In genomic region chr4:57611303-57612077, GRCm38 (mm10) we compare ENCODE assay signal across 9 mouse cellular contexts. TPM values are rescaled to one million over a fixed set of nuclear protein-coding genes. Genes with fewer than 3 reads are reported as not detected.
DNase-seq lines count a peak whose midpoint lies in the region; ATAC-seq and TF ChIP-seq lines count a peak whose summit lies in the region.
"Had no signal": no experiment of that assay in that cellular context is flagged by ENCODE, and none has a peak within 500 bp of the region (broad histone marks: within the 10 kb centered on the region; RNA-seq: fewer than 3 reads in every experiment).

No protein-coding gene starts in this region.

- ATAC-seq in monocyte, adult 5-6 weeks (replicated peaks; ENCODE audit: insufficient number of reproducible peaks, low FRiP score, low TSS enrichment, poor library complexity, severe bottlenecking) = no peak
- no peak for ATAC-seq in erythroid progenitor cell, adult 5-6 weeks (replicated peaks; ENCODE audit: low FRiP score, poor library complexity, severe bottlenecking)

- H3K27me3 ChIP-seq in testis, adult 2 months (ENCODE audit: control insufficient read depth, insufficient read depth, low read length) = no peaks in the 10 kb centered on the region
- no peaks in the 10 kb centered on the region for H3K27me3 ChIP-seq in heart, embryonic 10.5 days (ENCODE audit: insufficient read depth, poor library complexity, severe bottlenecking)

- peaks cover 5% of the 10 kb centered on the region for H3K4me1 ChIP-seq in testis, adult 2 months (ENCODE audit: control insufficient read depth, insufficient read depth, low read length)
- peaks cover 35% of the 10 kb centered on the region; the same call in 1 of the 2 replicates for H3K4me1 ChIP-seq in heart, embryonic 10.5 days

- no peak overlapping the region for H3K27ac ChIP-seq in testis, adult 2 months (ENCODE audit: control insufficient read depth, insufficient read depth, low read depth, low read length)
- H3K27ac ChIP-seq in heart, embryonic 10.5 days = peak overlapping the region; percentile 31; the same call in 1 of the 2 replicates

- no peak for TF ChIP-seq CTCF in testis, adult 2 months (IDR thresholded peaks at IDR 0.05; ENCODE audit: control insufficient read depth, insufficient read depth, insufficient replicate concordance, low read depth, low read length)

- H3K36me3 ChIP-seq in testis, adult 2 months (ENCODE audit: control insufficient read depth, insufficient read depth, low read length) = no peaks in the 10 kb centered on the region
- H3K36me3 ChIP-seq in heart, embryonic 10.5 days = peaks cover 5% of the 10 kb centered on the region; the same call in 1 of the 2 replicates

- H3K9me3 ChIP-seq in heart, embryonic 10.5 days = no peaks in the 10 kb centered on the region

- DNase-seq in testis, postnatal 14 days (ENCODE audit: low spot score) = no peak
- no peak for DNase-seq in heart, embryonic 10.5 days (ENCODE audit: low spot score)
- DNase-seq in kidney, postnatal 14 days = peak; percentile 16
- no peak for DNase-seq in thymus, postnatal 36 days
- DNase-seq: cerebellum, adult 9-11 months had no signal

- peak overlapping the region; percentile 72 for H3K4me3 ChIP-seq in testis, adult 2 months (ENCODE audit: control insufficient read depth, low read depth, low read length)
- H3K4me3 ChIP-seq in heart, embryonic 10.5 days = 0 out of 2 replicates have a peak overlapping the region, but pooled peaks have one; percentile 4

- no peak for TF ChIP-seq POLR2A in testis, adult 2 months (IDR thresholded peaks at IDR 0.05; ENCODE audit: control insufficient read depth, low read depth, low read length)

- 65% methylated on average over 17 of the region's 17 CpGs for WGBS in heart, embryonic 10.5 days

RNA-seq across cellular contexts. Expression of gene Pakap, which starts 43.5 kb away (rescaled TPM):
- 0.96 and 2.1 TPM in 2 replicates for polyA plus RNA-seq in testis, adult 2 months (2012; rRNA removed)
- polyA plus RNA-seq in heart, embryonic 10.5 days (2016; fragmentation: Nextera tagmentation; extraction: Ambion mirVana) = 53.0 and 72.5 TPM in 2 replicates
- total RNA-seq in monocyte, adult 5-6 weeks (2017) = 0.29 TPM in 1 of 3 replicates, not detected in the others
- total RNA-seq in erythroid progenitor cell, adult 5-6 weeks (2015; ENCODE audit: low replicate concordance) = not detected in 2 replicates
- total RNA-seq in erythroid progenitor cell, adult 5-6 weeks (2017; ENCODE audit: low replicate concordance) = 1.2 TPM in 1 of 2 replicates, not detected in the other
- total RNA-seq: megakaryocyte-erythroid progenitor cell, adult 5-6 weeks had no signal
